Mouse (Mus musculus) thymus, postnatal 4 days (tissue): ENCODE results near the gene Glrx2.

Experiments
- DNase-seq: peaks from one replicate; pipeline ENCODE4 v3.0.0; 2021

The Glrx2 gene

GRCm38 (mm10) chr1:143745871-143746270 lies 29.7 kb downstream of the Glrx2 start:
- no peak for DNase-seq

GRCm38 (mm10) chr1:143762159-143762558 lies 46.0 kb downstream of the Glrx2 start:
- DNase-seq: no peak

- no peak for DNase-seq
Observed at GRCm38 (mm10) chr1:143764443-143764842, 48.3 kb downstream of the Glrx2 start.

GRCm38 (mm10) chr1:143765801-143766200 lies 49.7 kb downstream of the Glrx2 start:
- DNase-seq: no peak

GRCm38 (mm10) chr1:143766238-143766637 lies 50.1 kb downstream of the Glrx2 start:
- DNase-seq: no peak

GRCm38 (mm10) chr1:143770444-143771109 lies 54.4 kb downstream of the Glrx2 start:
- DNase-seq: no peak

GRCm38 (mm10) chr1:143773082-143773481 lies 56.9 kb downstream of the Glrx2 start:
- no peak for DNase-seq

- no peak for DNase-seq
Observed at GRCm38 (mm10) chr1:143773909-143774308, 57.8 kb downstream of the Glrx2 start.

- DNase-seq: peak; percentile 99
Observed at GRCm38 (mm10) chr1:143776446-143777411, 60.6 kb downstream of the Glrx2 start, which contains the start of the genes Trove2 and Uchl5. Gene Trove2 (minus strand): TSS chr1:143777068. Gene Uchl5 (plus strand): TSS chr1:143777272.

GRCm38 (mm10) chr1:143777558-143778218 lies 61.5 kb downstream of the Glrx2 start:
- DNase-seq: no peak

GRCm38 (mm10) chr1:143788584-143789227 lies 72.6 kb downstream of the Glrx2 start:
- DNase-seq: peak; percentile 82
